Mouse (Mus musculus): ENCODE data around the gene Cnbp.

The Cnbp gene

DNA sequence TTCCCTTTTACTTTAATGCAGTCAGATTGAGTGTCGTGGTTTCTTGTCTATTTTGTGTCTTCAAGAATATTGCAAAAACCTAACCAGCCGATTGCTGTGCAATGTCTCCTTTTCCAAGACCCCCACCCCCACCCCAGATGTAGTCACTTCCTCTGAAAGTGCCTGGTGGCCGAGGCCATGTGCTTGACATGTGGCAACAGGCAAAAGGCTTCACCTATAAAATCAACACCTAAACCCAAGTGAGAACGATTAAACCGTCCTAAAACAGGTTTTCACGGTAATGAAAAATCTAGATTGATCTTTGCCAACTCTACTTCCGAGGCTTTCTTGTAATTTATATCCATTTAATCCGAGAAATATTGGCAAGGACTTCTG, 1.1 kb downstream of the Cnbp start:
- no peak for DNase-seq

DNA sequence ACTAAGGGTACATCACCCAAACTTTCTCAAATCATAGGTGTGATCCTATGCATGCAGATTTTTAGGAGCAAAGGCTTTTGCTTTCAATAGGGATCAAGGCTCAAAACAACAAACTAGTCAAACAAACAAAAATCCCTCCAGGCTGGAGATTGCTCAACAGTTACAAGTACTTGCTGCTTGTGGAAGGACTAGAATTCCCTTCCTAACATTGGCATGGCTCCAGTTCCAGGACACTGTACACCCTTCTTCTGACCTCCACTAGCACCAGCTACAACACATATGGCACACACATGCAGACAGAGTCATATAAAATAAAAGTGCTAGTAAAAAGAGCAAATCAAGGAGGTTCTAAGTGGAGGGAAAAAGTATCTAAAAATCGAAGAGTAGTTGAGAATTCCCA, 4.1 kb downstream of the Cnbp start:
- no peak for DNase-seq

- peak; percentile 62 to 75 for DNase-seq
Measured at GRCm38 (mm10) chr6:87845031-87845695, 5.7 kb downstream of the Cnbp start.

GRCm38 (mm10) chr6:87842254-87842653, 8.7 kb downstream of the Cnbp start:
- no peak for DNase-seq

- DNase-seq, result no peak
Measured at GRCm38 (mm10) chr6:87841635-87842034, 9.3 kb downstream of the Cnbp start.

DNA sequence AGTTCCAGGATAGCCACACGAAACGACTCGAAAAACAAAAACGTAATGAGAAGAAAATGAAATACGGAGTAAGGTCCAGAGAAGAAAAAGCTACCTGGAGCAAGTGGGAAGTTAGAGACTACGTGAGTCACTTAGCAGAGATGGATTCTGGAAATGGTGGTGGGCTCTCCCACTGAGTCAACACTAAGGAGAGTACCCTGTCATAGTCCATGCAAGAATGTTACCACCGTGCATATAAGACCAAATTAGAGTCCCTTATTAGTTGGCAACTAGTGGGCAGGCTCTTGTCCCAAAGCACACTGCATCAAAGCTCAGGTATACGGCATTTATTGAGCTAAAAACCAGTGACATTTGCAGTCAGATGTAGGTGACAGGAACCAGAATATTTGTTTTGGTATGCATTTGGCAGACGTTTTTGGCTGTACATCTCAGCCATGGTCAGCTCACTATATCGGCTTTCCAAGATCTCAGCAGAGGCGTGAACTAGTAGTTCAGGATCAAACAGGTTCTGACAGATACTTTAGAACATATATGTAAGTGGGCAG, 11.0 kb downstream of the Cnbp start:
- DNase-seq, result no peak

DNA sequence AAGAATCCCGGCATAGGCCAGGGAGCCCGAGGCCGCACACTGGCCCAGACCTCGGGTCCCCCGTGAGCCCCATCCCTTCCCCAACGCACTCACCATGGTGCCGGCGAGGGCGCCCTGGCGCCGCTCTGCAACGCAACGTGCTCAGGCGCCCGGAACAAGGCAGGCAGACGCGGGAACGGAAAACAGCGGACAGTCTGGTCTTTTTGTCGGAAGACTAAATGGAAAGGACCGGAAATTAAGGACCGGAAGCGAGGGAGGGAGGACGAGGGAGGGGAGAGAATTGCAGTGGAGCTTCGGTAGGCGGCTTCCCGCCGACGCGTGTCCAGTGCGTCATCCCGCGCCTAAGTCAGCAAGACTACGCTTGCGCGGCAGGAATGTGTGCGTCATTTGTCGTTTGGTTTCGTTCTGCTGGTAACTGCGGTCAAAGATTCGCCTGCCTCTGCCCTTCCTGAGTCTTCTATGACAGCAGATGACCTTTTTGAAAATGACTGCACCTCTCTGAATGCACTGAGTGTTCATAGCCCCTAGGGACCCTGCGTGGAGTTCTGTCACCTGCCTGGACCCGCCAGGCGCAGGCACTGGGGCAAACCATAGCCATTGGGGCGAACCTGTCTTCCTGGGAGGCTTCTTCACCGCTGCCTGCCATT, 12.2 kb downstream of the Cnbp start, which contains the start of gene Isy1:
Isy1 (minus strand) TSS at position 248 of the 647 bp plus-strand sequence.
- peak; percentile 95 to 97 for DNase-seq

GRCm38 (mm10) chr6:87835695-87836094, 15.2 kb downstream of the Cnbp start, which contains the start of gene Gm45140:
Gene Gm45140, minus strand, starts transcription at chr6:87835795.
- DNase-seq, result no peak

DNA sequence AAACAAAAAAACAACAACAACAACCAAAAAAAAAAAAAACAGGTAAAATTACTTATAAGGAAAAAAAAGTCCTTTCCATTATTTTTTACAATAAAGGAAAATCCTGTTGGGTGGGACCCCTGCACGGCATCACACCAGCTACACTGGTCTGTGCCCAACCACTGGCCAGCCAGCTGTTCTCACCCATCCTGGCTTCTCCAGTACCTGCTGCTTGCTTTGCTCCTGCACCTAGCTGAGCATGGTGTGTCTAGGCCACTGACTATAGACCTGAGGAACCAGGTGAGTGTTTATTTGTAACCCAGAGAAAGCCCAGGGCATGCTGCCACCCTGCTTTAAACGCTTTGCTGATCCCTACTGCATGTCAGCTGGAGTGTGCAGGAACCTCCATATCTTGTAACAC, 30.5 kb downstream of the Cnbp start:
- no peak for DNase-seq

DNA sequence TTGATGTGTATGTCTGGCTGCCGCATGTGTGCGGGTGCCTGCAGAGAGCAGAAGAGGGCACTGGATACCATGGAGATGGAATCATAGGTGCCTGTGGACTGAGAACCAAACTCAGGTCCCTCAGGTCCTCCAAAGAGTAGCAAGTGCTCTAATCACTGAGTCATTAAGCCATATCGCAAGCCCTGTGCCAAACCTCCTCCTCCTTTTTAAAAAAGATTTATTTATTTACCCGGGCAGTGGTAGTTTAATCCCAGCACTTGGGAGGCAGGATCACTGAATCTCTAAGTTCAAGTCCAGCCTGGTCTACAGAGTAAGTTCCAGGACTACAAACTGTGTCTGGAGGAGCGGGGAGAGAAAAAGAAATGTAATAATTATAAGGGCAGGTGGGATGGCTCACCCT, 36.4 kb downstream of the Cnbp start:
- no peak for DNase-seq

DNA sequence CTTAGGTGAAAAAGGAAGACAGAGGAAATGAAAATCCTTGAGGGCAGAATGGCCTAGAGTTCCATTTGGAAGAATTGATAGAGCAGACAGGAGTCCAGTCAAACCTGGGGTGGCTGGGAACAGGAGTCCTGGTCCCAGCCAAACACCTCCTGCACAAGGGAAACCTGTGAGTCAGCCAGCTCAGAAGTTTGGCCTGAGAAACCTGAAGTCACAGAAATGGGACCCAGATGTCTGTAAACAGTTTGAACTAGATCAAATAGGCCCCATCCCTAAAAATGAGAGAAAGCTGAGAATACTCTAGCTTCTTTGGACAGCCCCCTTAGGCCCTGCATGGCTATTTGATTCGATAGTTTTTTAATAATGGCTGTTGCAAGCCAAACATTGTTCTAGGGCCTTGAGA, 38.2 kb downstream of the Cnbp start:
- DNase-seq, result no peak

DNA sequence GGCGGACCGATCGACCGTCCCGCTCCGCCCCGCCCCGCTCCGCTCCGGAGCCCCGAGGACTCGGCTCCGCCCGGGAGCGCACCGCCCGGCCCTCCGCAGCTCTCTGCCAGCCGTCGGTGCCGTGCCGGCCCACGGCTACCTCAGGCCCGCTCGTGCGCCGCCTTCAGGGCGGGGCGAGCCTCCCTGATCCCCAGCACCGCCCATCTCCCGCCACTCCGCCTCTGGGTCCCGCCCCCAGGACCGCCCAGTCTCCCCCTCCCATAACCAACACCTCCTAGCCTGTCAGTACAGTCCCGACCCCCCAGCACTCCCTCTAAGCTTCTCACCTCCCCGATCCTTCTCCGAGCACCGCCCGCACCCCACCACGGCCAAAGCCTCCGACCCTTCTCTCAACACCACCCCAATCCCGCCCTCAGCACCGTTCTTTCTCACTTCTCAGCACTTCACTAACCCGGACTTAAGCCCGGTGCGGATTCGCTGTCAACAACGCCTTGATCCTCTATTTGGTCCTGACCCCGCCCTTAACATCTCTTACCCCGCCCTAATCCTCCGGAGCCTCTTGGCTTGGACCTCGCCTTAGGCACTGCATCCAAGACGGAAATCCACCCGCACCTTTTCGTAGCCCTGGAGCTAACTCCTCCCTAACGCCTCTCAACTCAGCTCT, 39.1 kb downstream of the Cnbp start, which contains the start of gene Rab43:
Rab43 (minus strand) TSS at position 490 of the 664 bp plus-strand sequence.
- DNase-seq, result peak; percentile 93 to 95

DNA sequence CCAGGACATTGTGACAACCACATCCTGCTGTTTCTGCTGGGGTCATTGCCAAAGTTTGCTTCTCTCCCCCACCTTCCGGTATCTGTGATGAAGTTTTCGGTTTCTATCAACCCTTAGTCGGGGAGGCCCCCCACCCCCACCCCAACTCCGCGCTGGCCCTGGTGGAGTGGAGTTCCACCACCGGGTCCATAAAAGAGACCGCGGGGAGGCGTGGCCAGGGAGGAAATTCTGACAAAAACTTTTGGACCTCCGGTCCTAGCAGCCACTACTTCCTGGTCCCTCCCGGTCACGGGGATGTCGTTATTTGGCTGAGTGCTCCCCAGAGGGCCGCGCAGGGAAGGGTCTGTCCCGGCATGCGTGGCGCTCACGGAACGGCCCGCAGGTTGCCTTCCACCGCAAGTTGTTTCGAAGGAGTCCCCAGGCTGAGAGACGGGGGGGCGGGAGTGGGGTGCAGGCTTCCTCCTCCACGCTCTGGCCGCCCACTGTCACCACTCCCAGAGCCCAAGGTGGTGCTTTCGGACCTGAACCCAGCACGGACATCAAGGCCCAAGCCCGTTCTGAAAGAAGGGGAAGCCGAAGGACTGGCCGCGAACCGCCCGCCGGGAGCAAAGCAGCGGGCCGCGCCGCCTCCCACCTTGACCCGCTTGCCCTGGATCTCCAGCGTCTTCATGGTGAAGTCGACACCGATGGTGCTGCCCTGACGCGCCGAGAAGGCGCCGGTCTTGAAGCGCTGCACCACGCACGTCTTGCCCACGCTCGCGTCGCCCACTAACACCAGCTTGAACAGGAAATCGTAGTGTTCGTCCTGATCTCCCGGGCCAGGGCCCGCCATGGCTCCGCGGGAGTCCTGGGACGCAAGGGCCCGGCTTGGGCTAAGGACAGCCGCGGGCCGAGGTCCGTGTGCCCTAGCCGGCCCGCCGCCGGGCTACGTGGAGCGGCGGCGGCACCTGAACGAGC, 39.9 kb downstream of the Cnbp start:
- DNase-seq, result peak in 1 of 2 experiments; percentile 43

DNA sequence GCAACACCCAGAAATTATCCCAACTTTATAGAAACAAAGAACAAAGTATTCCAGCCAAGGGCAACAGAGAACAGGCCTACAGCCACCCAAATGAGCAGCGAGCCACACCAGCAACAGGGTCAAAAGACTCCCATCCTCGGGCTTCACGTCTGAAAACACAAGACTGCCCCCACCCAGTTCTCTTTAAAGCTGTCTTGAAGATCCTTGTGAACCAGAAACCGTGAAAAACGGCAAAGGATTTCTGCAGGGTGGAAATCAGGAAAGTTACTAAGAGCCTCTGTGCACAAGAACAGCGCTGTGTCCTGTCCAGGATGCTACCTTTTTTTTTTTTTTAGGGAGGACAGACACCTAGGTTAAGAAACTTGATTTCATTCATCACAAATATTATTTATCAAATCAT, 40.6 kb downstream of the Cnbp start:
- DNase-seq, result no peak

DNA sequence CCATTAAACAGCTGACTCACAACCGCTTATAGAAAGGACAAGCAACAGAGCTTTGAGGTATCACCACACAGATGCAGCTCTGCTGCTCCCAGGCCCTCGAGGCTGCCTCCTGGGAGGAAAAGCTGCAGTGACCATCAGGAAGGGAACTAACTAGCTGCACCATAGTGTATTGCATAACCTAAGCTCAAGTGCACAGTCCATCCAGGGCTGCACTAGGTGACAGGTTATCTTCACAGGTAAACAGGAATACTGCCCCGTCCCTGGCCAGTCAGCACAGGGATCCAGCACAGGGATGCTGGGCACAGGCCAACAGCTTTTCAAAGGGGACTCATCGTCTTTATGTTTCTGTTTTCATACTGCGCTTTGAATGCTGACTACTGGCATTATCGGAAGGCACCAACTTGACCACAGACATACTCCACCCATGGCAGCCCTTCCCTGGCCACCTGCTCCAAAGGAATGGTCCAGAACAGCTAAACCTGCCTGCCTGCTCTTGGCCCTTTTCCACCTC, 41.2 kb downstream of the Cnbp start:
- peak; percentile 50 to 51 for DNase-seq

DNA sequence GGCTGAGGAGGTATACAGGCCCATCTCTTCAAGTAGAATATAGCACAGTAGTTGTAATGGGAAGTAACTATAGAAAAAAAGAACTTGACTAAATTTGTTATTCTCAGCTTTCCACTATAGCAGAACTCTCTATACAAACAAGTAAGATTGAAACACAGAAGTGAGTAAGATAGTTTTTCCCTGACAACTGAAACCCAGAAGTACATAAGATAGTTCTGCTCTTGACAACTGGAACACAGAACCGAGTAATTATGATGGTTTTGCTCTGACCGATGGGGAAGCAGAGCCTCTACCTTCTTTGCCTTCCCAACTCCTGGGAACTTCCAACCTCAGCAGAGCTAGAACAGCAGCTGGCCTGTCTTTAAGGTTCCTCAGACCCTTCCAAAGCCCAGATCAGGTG, 41.8 kb downstream of the Cnbp start:
- no peak for DNase-seq

GRCm38 (mm10) chr6:87808521-87808920, 42.4 kb downstream of the Cnbp start:
- no peak for DNase-seq

GRCm38 (mm10) chr6:87807735-87808440, 43.0 kb downstream of the Cnbp start:
- no peak for DNase-seq

- peak in 1 of 2 experiments; percentile 45 for DNase-seq
Measured at GRCm38 (mm10) chr6:87806857-87807256, 44.0 kb downstream of the Cnbp start.

- no peak for DNase-seq
Measured at GRCm38 (mm10) chr6:87806028-87806427, 44.9 kb downstream of the Cnbp start.

DNA sequence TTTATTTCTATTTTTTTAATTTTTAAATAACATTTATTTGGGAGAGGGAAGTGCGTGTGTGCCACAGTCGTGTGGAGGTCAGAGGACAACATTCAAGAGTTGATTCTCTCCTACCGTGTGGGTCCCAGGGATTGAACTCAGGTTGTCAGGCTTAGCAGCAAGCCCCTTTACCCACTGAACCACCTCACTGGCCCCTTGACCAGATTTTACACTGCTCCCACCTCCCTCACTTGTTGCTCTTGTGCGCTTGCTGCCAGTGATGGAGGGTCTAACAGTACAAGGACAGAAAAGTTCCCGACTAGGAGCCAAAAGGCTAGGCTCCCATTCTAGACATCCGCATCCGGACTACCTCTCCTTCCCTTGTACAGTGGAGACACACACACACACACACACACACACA, 45.5 kb downstream of the Cnbp start:
- DNase-seq, result no peak

- no peak for DNase-seq
Measured at GRCm38 (mm10) chr6:87804886-87805285, 46.0 kb downstream of the Cnbp start.
